Mouse (Mus musculus) C2C12 (cell line): ENCODE measurements around the gene Ubiad1.

Experiments used
- CTCF ChIP-seq: IDR thresholded peaks from one replicate; pipeline ENCODE4 v1.5.1; 2011; ENCODE audit not compliant: control insufficient read depth, insufficient read depth, insufficient read length
- FOSL1 ChIP-seq: IDR thresholded peaks from one replicate; pipeline ENCODE4 v1.8.0; 2011; ENCODE audit warnings: mild to moderate bottlenecking, low read length; ENCODE audit not compliant: poor library complexity, insufficient read depth, severe bottlenecking

DNA sequence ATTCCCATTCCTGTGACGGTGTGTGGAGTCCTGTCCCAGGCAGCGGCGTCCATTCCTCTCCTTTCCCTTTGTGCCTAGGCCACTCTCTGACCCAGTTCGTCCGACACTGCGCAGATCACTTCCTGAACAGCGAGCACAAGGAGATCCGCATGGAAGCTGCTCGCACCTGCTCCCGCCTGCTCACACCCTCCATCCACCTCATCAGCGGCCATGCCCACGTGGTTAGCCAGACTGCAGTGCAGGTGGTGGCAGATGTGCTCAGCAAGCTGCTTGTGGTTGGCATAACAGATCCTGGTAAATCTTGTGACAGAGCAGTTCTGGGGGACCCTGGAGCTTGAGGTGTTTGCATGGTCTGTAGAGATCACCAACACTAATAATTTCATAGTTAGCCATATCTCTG lies 20.3 kb upstream of the Ubiad1 start:
- no peak for TF ChIP-seq FOSL1
- TF ChIP-seq CTCF, result no peak
